In genomic region chr12:102570111-102570510, GRCm38 (mm10) we compare ENCODE assay signal across 24 mouse cellular contexts. TPM values are rescaled to one million over a fixed set of nuclear protein-coding genes. Genes with fewer than 3 reads are reported as not detected.
DNase-seq lines count a peak whose midpoint lies in the region; ATAC-seq and TF ChIP-seq lines count a peak whose summit lies in the region.
"Had no signal": no experiment of that assay in that cellular context is flagged by ENCODE, and none has a peak within 500 bp of the region (broad histone marks: within the 10 kb centered on the region; RNA-seq: fewer than 3 reads in every experiment).

No protein-coding gene starts in this region.

- H3K9ac ChIP-seq in forebrain, postnatal 0 days, result no peak overlapping the region
- H3K9ac ChIP-seq in forebrain, embryonic 11.5 days (ENCODE audit: low read length), result no peak overlapping the region
- no peak overlapping the region for H3K9ac ChIP-seq in midbrain, embryonic 13.5 days (replicated peaks)
- H3K9ac ChIP-seq: forebrain, embryonic 12.5 days; limb, embryonic 13.5 days; liver, embryonic 13.5 days; lung, embryonic 14.5 days; stomach, embryonic 15.5 days had no signal

- ATAC-seq in forebrain, postnatal 0 days, result peak; percentile 32; the same call in 1 of the 2 replicates
- ATAC-seq in forebrain, embryonic 11.5 days (replicated peaks; ENCODE audit: low FRiP score), result no peak
- ATAC-seq in midbrain, embryonic 13.5 days, result no peak
- ATAC-seq: activated CD4-positive, CD25-positive, alpha-beta regulatory T cell, adult 4 months; hindbrain, postnatal 0 days; intestine, embryonic 16.5 days had no signal

- no peak overlapping the region for H3K27ac ChIP-seq in forebrain, postnatal 0 days (ENCODE audit: low read depth, low read length)
- H3K27ac ChIP-seq in forebrain, embryonic 11.5 days (ENCODE audit: low read depth, low read length), result no peak overlapping the region
- 0 out of 2 replicates have a peak overlapping the region, but pooled peaks have one; percentile 17 for H3K27ac ChIP-seq in midbrain, embryonic 10.5 days (replicated peaks)
- no peak overlapping the region for H3K27ac ChIP-seq in midbrain, embryonic 13.5 days
- H3K27ac ChIP-seq: forebrain, embryonic 12.5 days; hindbrain, embryonic 10.5 days; hindbrain, postnatal 0 days; limb, embryonic 13.5 days; liver, embryonic 13.5 days; stomach, embryonic 15.5 days had no signal

- WGBS in forebrain, postnatal 0 days, result 71% methylated on average over 13 of the region's 13 CpGs
- WGBS in forebrain, embryonic 11.5 days, result 91% methylated on average over 13 of the region's 13 CpGs
- 90% methylated on average over 13 of the region's 13 CpGs for WGBS in midbrain, embryonic 10.5 days
- 90% methylated on average over 13 of the region's 13 CpGs for WGBS in midbrain, embryonic 13.5 days

- no peak for TF ChIP-seq CTCF in forebrain, postnatal 0 days (IDR thresholded peaks at IDR 0.05; ENCODE audit: low read depth)

- H3K9me3 ChIP-seq in forebrain, postnatal 0 days (ENCODE audit: low read length), result no peaks in the 10 kb centered on the region
- H3K9me3 ChIP-seq in forebrain, embryonic 11.5 days (ENCODE audit: control insufficient read depth, low read length), result no peaks in the 10 kb centered on the region
- H3K9me3 ChIP-seq in midbrain, embryonic 10.5 days (replicated peaks), result no peaks in the 10 kb centered on the region
- no peaks in the 10 kb centered on the region for H3K9me3 ChIP-seq in midbrain, embryonic 13.5 days
- H3K9me3 ChIP-seq: forebrain, embryonic 12.5 days; hindbrain, embryonic 10.5 days; limb, embryonic 13.5 days; liver, embryonic 13.5 days; stomach, embryonic 15.5 days had no signal

- no peaks in the 10 kb centered on the region for H3K4me1 ChIP-seq in forebrain, postnatal 0 days (ENCODE audit: insufficient read depth)
- no peaks in the 10 kb centered on the region for H3K4me1 ChIP-seq in forebrain, embryonic 11.5 days (replicated peaks; ENCODE audit: control insufficient read depth, insufficient read depth, low read length)
- H3K4me1 ChIP-seq in midbrain, embryonic 10.5 days, result no peaks in the 10 kb centered on the region
- 0 out of 2 replicates have a peak, but pooled peaks cover 4% of the 10 kb centered on the region for H3K4me1 ChIP-seq in midbrain, embryonic 13.5 days (replicated peaks)
- H3K4me1 ChIP-seq: forebrain, embryonic 12.5 days; limb, embryonic 13.5 days; stomach, embryonic 15.5 days had no signal

- DNase-seq in forebrain, postnatal 0 days, result no peak
- DNase-seq in forebrain, embryonic 11.5 days (ENCODE audit: low spot score), result no peak
- no peak for DNase-seq in midbrain, embryonic 10.5 days (ENCODE audit: low spot score)
- peak; percentile 73 for DNase-seq in cerebellum, adult 9-11 months
- DNase-seq in layer of hippocampus, adult 18-20 months (ENCODE audit: low spot score in 2 of 2), result no peak
- DNase-seq in urinary bladder, postnatal 25 days (ENCODE audit: low spot score), result no peak
- DNase-seq: adrenal gland, adult 8-10 months; kidney, adult 9 months; kidney, postnatal 14 days; liver, embryonic 13.5 days; lung, embryonic 14.5 days; thymus, postnatal 36 days had no signal

- no peak overlapping the region for H3K4me2 ChIP-seq in forebrain, postnatal 0 days (ENCODE audit: low read depth)
- H3K4me2 ChIP-seq in forebrain, embryonic 11.5 days (ENCODE audit: low read depth, low read length, severe bottlenecking), result no peak overlapping the region
- H3K4me2 ChIP-seq in midbrain, embryonic 13.5 days (replicated peaks), result no peak overlapping the region
- H3K4me2 ChIP-seq: forebrain, embryonic 12.5 days; heart, embryonic 11.5 days; limb, embryonic 13.5 days; liver, embryonic 13.5 days; lung, embryonic 14.5 days; stomach, embryonic 15.5 days had no signal

- H3K27me3 ChIP-seq in forebrain, postnatal 0 days (ENCODE audit: insufficient read depth, low read length), result no peaks in the 10 kb centered on the region
- H3K27me3 ChIP-seq in forebrain, embryonic 11.5 days (ENCODE audit: control insufficient read depth, insufficient read depth, low read length), result no peaks in the 10 kb centered on the region
- no peaks in the 10 kb centered on the region for H3K27me3 ChIP-seq in midbrain, embryonic 10.5 days (ENCODE audit: low read depth, poor library complexity, severe bottlenecking)
- no peaks in the 10 kb centered on the region for H3K27me3 ChIP-seq in midbrain, embryonic 13.5 days
- H3K27me3 ChIP-seq: forebrain, embryonic 12.5 days; limb, embryonic 13.5 days; liver, embryonic 13.5 days; stomach, embryonic 15.5 days had no signal

- peaks cover 41% of the 10 kb centered on the region for H3K36me3 ChIP-seq in forebrain, postnatal 0 days (ENCODE audit: insufficient read depth)
- peaks cover 2% of the 10 kb centered on the region; the same call in 1 of the 2 replicates for H3K36me3 ChIP-seq in forebrain, embryonic 11.5 days (ENCODE audit: control insufficient read depth, insufficient read depth, low read length)
- peaks cover 28% of the 10 kb centered on the region for H3K36me3 ChIP-seq in midbrain, embryonic 10.5 days
- peaks cover 33% of the 10 kb centered on the region; the same call in 1 of the 2 replicates for H3K36me3 ChIP-seq in midbrain, embryonic 13.5 days
- H3K36me3 ChIP-seq: liver, embryonic 13.5 days; stomach, embryonic 15.5 days had no signal

- no peak overlapping the region for H3K4me3 ChIP-seq in forebrain, postnatal 0 days (ENCODE audit: low read depth, low read length)
- H3K4me3 ChIP-seq in forebrain, embryonic 11.5 days (ENCODE audit: low read depth, low read length), result no peak overlapping the region
- H3K4me3 ChIP-seq in midbrain, embryonic 10.5 days, result no peak overlapping the region
- H3K4me3 ChIP-seq in midbrain, embryonic 13.5 days (replicated peaks), result no peak overlapping the region
- H3K4me3 ChIP-seq: forebrain, embryonic 12.5 days; hindbrain, embryonic 10.5 days; limb, embryonic 13.5 days; liver, embryonic 13.5 days; stomach, embryonic 15.5 days had no signal

RNA-seq across cellular contexts. Expression of gene Chga, which starts 15.3 kb away (rescaled TPM):
- total RNA-seq in forebrain, postnatal 0 days (2014; rRNA removed), result 108 and 123 TPM in 2 replicates
- polyA plus RNA-seq in forebrain, postnatal 0 days (2015; fragmentation: Nextera tagmentation; extraction: Ambion mirVana), result 130 and 171 TPM in 2 replicates
- 16.7 and 18.1 TPM in 2 replicates for polyA plus RNA-seq in forebrain, embryonic 11.5 days (2014; fragmentation: Nextera tagmentation; extraction: Ambion mirVana)
- polyA plus RNA-seq in midbrain, embryonic 10.5 days (2016; fragmentation: Nextera tagmentation; extraction: Ambion mirVana), result 14.5 and 23.7 TPM in 2 replicates
- 88.9 and 90.0 TPM in 2 replicates for polyA plus RNA-seq in midbrain, embryonic 13.5 days (2015; fragmentation: Nextera tagmentation; extraction: Ambion mirVana)
- total RNA-seq in layer of hippocampus, adult 18-20 months (2021), result 100 to 1,000 TPM; 123 to 138 TPM
- total RNA-seq: monocyte, adult 5-6 weeks; neutrophil, adult 5-6 weeks had no signal
- polyA plus RNA-seq: activated CD4-positive, CD25-positive, alpha-beta regulatory T cell, adult 4 months; heart, postnatal 0 days had no signal
